Mouse (Mus musculus): ENCODE data around the gene Cln5. TPM values are rescaled to one million over a fixed set of nuclear protein-coding genes. Genes with fewer than 3 reads are reported as not detected.

Gene Cln5
- polyA plus RNA-seq, 1 experiment from 2014 or later, result 26.2 TPM

GRCm38 (mm10) chr14:103086671-103087324 is 16.8 kb downstream of the Cln5 start:
- DNase-seq (ENCODE audit: extremely low spot score, low spot score), result no peak
- no peak overlapping the region for H3K4me3 ChIP-seq
- H3K9me3 ChIP-seq, result no peaks in the 10 kb centered on the region
- no peaks in the 10 kb centered on the region for H3K4me1 ChIP-seq
- H3K36me3 ChIP-seq (replicated peaks), result peaks cover 91% of the 10 kb centered on the region
- H3K27ac ChIP-seq, result no peak overlapping the region
- WGBS, result 92% methylated on average over 4 of the region's 4 CpGs
- no peaks in the 10 kb centered on the region for H3K27me3 ChIP-seq (ENCODE audit: poor library complexity, severe bottlenecking)

GRCm38 (mm10) chr14:103087846-103088245 is 17.8 kb downstream of the Cln5 start:
- DNase-seq (ENCODE audit: extremely low spot score, low spot score), result no peak
- Histone ChIP-seq H3K27ac (no peak overlapping the region), H3K4me3 (no peak overlapping the region), H3K4me1 (no peaks in the 10 kb centered on the region), H3K27me3 (ENCODE audit: poor library complexity, severe bottlenecking) (no peaks in the 10 kb centered on the region), H3K36me3 (replicated peaks) (peaks cover 89% of the 10 kb centered on the region), H3K9me3 (no peaks in the 10 kb centered on the region)
- WGBS, result 95% methylated on average over 5 of the region's 5 CpGs

GRCm38 (mm10) chr14:103088624-103089023 is 18.6 kb downstream of the Cln5 start:
- WGBS, result 76% methylated on average over 6 of the region's 6 CpGs
- Histone ChIP-seq H3K36me3 (replicated peaks) (peaks cover 89% of the 10 kb centered on the region), H3K4me1 (no peaks in the 10 kb centered on the region), H3K27me3 (ENCODE audit: poor library complexity, severe bottlenecking) (no peaks in the 10 kb centered on the region), H3K9me3 (no peaks in the 10 kb centered on the region), H3K27ac (no peak overlapping the region), H3K4me3 (no peak overlapping the region)
- DNase-seq (ENCODE audit: extremely low spot score, low spot score), result no peak

- no peak for DNase-seq (ENCODE audit: extremely low spot score, low spot score)
- Histone ChIP-seq H3K27ac (no peak overlapping the region), H3K9me3 (no peaks in the 10 kb centered on the region), H3K36me3 (replicated peaks) (peaks cover 73% of the 10 kb centered on the region), H3K4me3 (no peak overlapping the region), H3K4me1 (peaks cover 19% of the 10 kb centered on the region), H3K27me3 (ENCODE audit: poor library complexity, severe bottlenecking) (no peaks in the 10 kb centered on the region)
- 90% methylated on average over 3 of the region's 3 CpGs for WGBS
These were observed 23.2 kb downstream of the Cln5 start for GRCm38 (mm10) chr14:103093236-103093635.

- Histone ChIP-seq H3K36me3 (replicated peaks) (peaks cover 69% of the 10 kb centered on the region), H3K4me1 (peaks cover 19% of the 10 kb centered on the region), H3K27me3 (ENCODE audit: poor library complexity, severe bottlenecking) (no peaks in the 10 kb centered on the region), H3K4me3 (no peak overlapping the region), H3K27ac (no peak overlapping the region), H3K9me3 (no peaks in the 10 kb centered on the region)
- 91% methylated on average over 4 of the region's 4 CpGs for WGBS
- DNase-seq (ENCODE audit: extremely low spot score, low spot score), result no peak
These were observed 23.7 kb downstream of the Cln5 start for GRCm38 (mm10) chr14:103093670-103094069.

GRCm38 (mm10) chr14:103095036-103095435 is 25.0 kb downstream of the Cln5 start:
- no peak for DNase-seq (ENCODE audit: extremely low spot score, low spot score)
- Histone ChIP-seq H3K36me3 (replicated peaks) (peaks cover 59% of the 10 kb centered on the region), H3K4me3 (no peak overlapping the region), H3K27me3 (ENCODE audit: poor library complexity, severe bottlenecking) (no peaks in the 10 kb centered on the region), H3K9me3 (no peaks in the 10 kb centered on the region), H3K4me1 (peaks cover 19% of the 10 kb centered on the region), H3K27ac (no peak overlapping the region)
- 94% methylated on average over 8 of the region's 8 CpGs for WGBS

- H3K27ac ChIP-seq, result no peak overlapping the region
- H3K4me3 ChIP-seq, result no peak overlapping the region
- peaks cover 19% of the 10 kb centered on the region for H3K4me1 ChIP-seq
- 94% methylated on average over 8 of the region's 8 CpGs for WGBS
- no peaks in the 10 kb centered on the region for H3K9me3 ChIP-seq
- no peaks in the 10 kb centered on the region for H3K27me3 ChIP-seq (ENCODE audit: poor library complexity, severe bottlenecking)
- no peak for DNase-seq (ENCODE audit: extremely low spot score, low spot score)
- H3K36me3 ChIP-seq (replicated peaks), result peaks cover 55% of the 10 kb centered on the region
These were observed 25.8 kb downstream of the Cln5 start for GRCm38 (mm10) chr14:103095826-103096225.

GRCm38 (mm10) chr14:103096621-103097020 is 26.6 kb downstream of the Cln5 start:
- no peak for DNase-seq (ENCODE audit: extremely low spot score, low spot score)
- WGBS, result 85% methylated on average over 6 of the region's 6 CpGs

GRCm38 (mm10) chr14:103098213-103098586 is 28.2 kb downstream of the Cln5 start:
- H3K9me3 ChIP-seq, result no peaks in the 10 kb centered on the region
- no peak for DNase-seq (ENCODE audit: extremely low spot score, low spot score)
- peak overlapping the region; percentile 99 for H3K27ac ChIP-seq
- H3K36me3 ChIP-seq (replicated peaks), result peaks cover 34% of the 10 kb centered on the region
- no peaks in the 10 kb centered on the region for H3K27me3 ChIP-seq (ENCODE audit: poor library complexity, severe bottlenecking)
- peak overlapping the region; percentile 82 for H3K4me3 ChIP-seq
- WGBS, result 9% methylated on average over 2 of the region's 2 CpGs
- H3K4me1 ChIP-seq, result peaks cover 26% of the 10 kb centered on the region

More at GRCm38 (mm10) chr14:103096621-103097020, 26.6 kb downstream of the Cln5 start:
- Histone ChIP-seq H3K36me3 (replicated peaks) (peaks cover 47% of the 10 kb centered on the region), H3K27me3 (ENCODE audit: poor library complexity, severe bottlenecking) (no peaks in the 10 kb centered on the region), H3K4me3 (no peak overlapping the region), H3K9me3 (no peaks in the 10 kb centered on the region), H3K27ac (no peak overlapping the region), H3K4me1 (peaks cover 19% of the 10 kb centered on the region)

GRCm38 (mm10) chr14:103098587-103099235 is 28.7 kb downstream of the Cln5 start:
- peak overlapping the region; percentile 82 for H3K4me3 ChIP-seq
- DNase-seq (ENCODE audit: extremely low spot score, low spot score), result peak; percentile 74
- peak overlapping the region; percentile 99 for H3K27ac ChIP-seq
- no peaks in the 10 kb centered on the region for H3K27me3 ChIP-seq (ENCODE audit: poor library complexity, severe bottlenecking)
- peaks cover 26% of the 10 kb centered on the region for H3K4me1 ChIP-seq
- WGBS, result 0% methylated on average over 49 of the region's 86 CpGs
- H3K9me3 ChIP-seq, result no peaks in the 10 kb centered on the region
- peaks cover 29% of the 10 kb centered on the region for H3K36me3 ChIP-seq (replicated peaks)

- DNase-seq (ENCODE audit: extremely low spot score, low spot score), result peak; percentile 86
- Histone ChIP-seq H3K27ac (peak within 1 kb of the TSS; percentile 99), H3K27me3 (ENCODE audit: poor library complexity, severe bottlenecking) (no peaks in the 10 kb centered on the region), H3K4me3 (peak within 1 kb of the TSS; percentile 82), H3K4me1 (peaks cover 26% of the 10 kb centered on the region), H3K9me3 (no peaks in the 10 kb centered on the region), H3K36me3 (replicated peaks) (peaks cover 24% of the 10 kb centered on the region)
- 0% methylated on average over 73 of the region's 88 CpGs for WGBS
These were observed 29.4 kb downstream of the Cln5 start, which contains the start of gene Fbxl3 for GRCm38 (mm10) chr14:103099238-103099933. Gene Fbxl3, minus strand, starts transcription at chr14:103099566.

- no peak for DNase-seq (ENCODE audit: extremely low spot score, low spot score)
- Histone ChIP-seq H3K9me3 (no peaks in the 10 kb centered on the region), H3K4me3 (no peak overlapping the region), H3K27ac (no peak overlapping the region), H3K4me1 (peaks cover 26% of the 10 kb centered on the region), H3K27me3 (ENCODE audit: poor library complexity, severe bottlenecking) (no peaks in the 10 kb centered on the region), H3K36me3 (replicated peaks) (peaks cover 15% of the 10 kb centered on the region)
- 87% methylated on average over 13 of the region's 13 CpGs for WGBS
These were observed 30.3 kb downstream of the Cln5 start for GRCm38 (mm10) chr14:103100296-103100695.

GRCm38 (mm10) chr14:103101171-103101570 is 31.2 kb downstream of the Cln5 start:
- WGBS, result 88% methylated on average over 3 of the region's 3 CpGs
- no peak for DNase-seq (ENCODE audit: extremely low spot score, low spot score)

More at GRCm38 (mm10) chr14:103101171-103101570, 31.2 kb downstream of the Cln5 start:
- Histone ChIP-seq H3K27me3 (ENCODE audit: poor library complexity, severe bottlenecking) (no peaks in the 10 kb centered on the region), H3K36me3 (replicated peaks) (peaks cover 6% of the 10 kb centered on the region), H3K27ac (no peak overlapping the region), H3K4me3 (no peak overlapping the region), H3K9me3 (no peaks in the 10 kb centered on the region), H3K4me1 (peaks cover 26% of the 10 kb centered on the region)
